Mouse (Mus musculus) urinary bladder, adult 18-20 months (tissue): ENCODE measurements around the gene Sptlc2.
"Not testable (repeated sequence)": the region's sequence is repeated elsewhere in the genome, so short reads cannot be mapped to it uniquely, and the experiment has no call there.

Experiments used
- DNase-seq, 2 experiments: peaks; one replicate each; pipeline ENCODE4 v3.0.0; 2022; ENCODE audit warnings: low spot score in 2 of 2, mixed read lengths in 2 of 2

The Sptlc2 gene

GRCm38 (mm10) chr12:87331908-87332307 is 56.2 kb downstream of the Sptlc2 start:
- DNase-seq: no peak

- DNase-seq: no peak
These were observed 57.1 kb downstream of the Sptlc2 start for GRCm38 (mm10) chr12:87331053-87331456.

- no peak for DNase-seq
These were observed 57.9 kb downstream of the Sptlc2 start for GRCm38 (mm10) chr12:87330213-87330612.

- DNase-seq: no peak
These were observed 60.1 kb downstream of the Sptlc2 start for GRCm38 (mm10) chr12:87328025-87328424.

GRCm38 (mm10) chr12:87327610-87328009 is 60.5 kb downstream of the Sptlc2 start:
- no peak for DNase-seq

- no peak for DNase-seq
These were observed 62.7 kb downstream of the Sptlc2 start for GRCm38 (mm10) chr12:87325452-87325851.

- DNase-seq: no peak
These were observed 68.9 kb downstream of the Sptlc2 start for GRCm38 (mm10) chr12:87319229-87319628.

- DNase-seq: no peak
These were observed 70.2 kb downstream of the Sptlc2 start for GRCm38 (mm10) chr12:87317951-87318350.

- DNase-seq: no peak
These were observed 75.1 kb downstream of the Sptlc2 start for GRCm38 (mm10) chr12:87313098-87313497.

GRCm38 (mm10) chr12:87306584-87306844 is 81.6 kb downstream of the Sptlc2 start:
- DNase-seq: not testable (repeated sequence)

GRCm38 (mm10) chr12:87305767-87306583 is 82.2 kb downstream of the Sptlc2 start:
- DNase-seq: no peak

- no peak for DNase-seq
These were observed 87.0 kb downstream of the Sptlc2 start for GRCm38 (mm10) chr12:87301189-87301588.

- DNase-seq: no peak
These were observed 87.8 kb downstream of the Sptlc2 start for GRCm38 (mm10) chr12:87300441-87300690.

- peak in 1 of 2 experiments; percentile 25 for DNase-seq
These were observed 88.3 kb downstream of the Sptlc2 start, which contains the start of gene Ism2 for GRCm38 (mm10) chr12:87299657-87300440. TSS of gene Ism2 (minus strand) at chr12:87299705.

GRCm38 (mm10) chr12:87299037-87299656 is 89.0 kb downstream of the Sptlc2 start:
- peak in 1 of 2 experiments; percentile 30 for DNase-seq

- DNase-seq: no peak
These were observed 94.2 kb downstream of the Sptlc2 start for GRCm38 (mm10) chr12:87293934-87294333.

- no peak for DNase-seq
These were observed 99.1 kb downstream of the Sptlc2 start for GRCm38 (mm10) chr12:87289100-87289499.

- DNase-seq: no peak
These were observed 103.4 kb downstream of the Sptlc2 start for GRCm38 (mm10) chr12:87284726-87285125.

- no peak for DNase-seq
These were observed 103.9 kb downstream of the Sptlc2 start for GRCm38 (mm10) chr12:87284268-87284667.

GRCm38 (mm10) chr12:87283706-87284105 is 104.4 kb downstream of the Sptlc2 start:
- no peak for DNase-seq

- DNase-seq: no peak
These were observed 105.4 kb downstream of the Sptlc2 start for GRCm38 (mm10) chr12:87282743-87283142.

GRCm38 (mm10) chr12:87281766-87282165 is 106.4 kb downstream of the Sptlc2 start:
- DNase-seq: no peak

GRCm38 (mm10) chr12:87279879-87280278 is 108.3 kb downstream of the Sptlc2 start:
- no peak for DNase-seq
